ENCODE assay signal across 30 mouse cellular contexts in the genomic region with DNA sequence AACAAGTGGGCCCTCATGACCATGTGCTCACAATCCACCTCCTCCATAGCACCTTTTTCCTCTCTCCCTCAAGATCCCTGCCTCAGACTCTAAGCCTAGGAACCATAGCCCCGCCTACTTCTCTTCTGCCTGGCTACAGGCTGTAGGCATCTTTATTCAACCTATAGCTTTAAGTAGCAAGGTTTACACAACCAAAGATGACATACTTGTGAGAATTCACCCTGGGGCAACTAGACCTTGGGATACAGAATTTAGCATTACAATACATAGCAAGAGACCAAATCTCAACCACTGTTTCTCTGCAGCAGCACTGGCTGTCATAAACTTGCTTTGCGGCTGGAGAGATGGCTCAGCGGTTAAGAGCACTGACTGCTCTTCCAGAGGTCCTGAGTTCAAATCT. TPM values are rescaled to one million over a fixed set of nuclear protein-coding genes. Genes with fewer than 3 reads are reported as not detected.
DNase-seq lines count a peak whose midpoint lies in the region; ATAC-seq lines count a peak whose summit lies in the region.
"Had no signal": no experiment of that assay in that cellular context is flagged by ENCODE, and none has a peak within 500 bp of the region (broad histone marks: within the 10 kb centered on the region; RNA-seq: fewer than 3 reads in every experiment).

No protein-coding gene starts in this region.

- H3K4me1 ChIP-seq in midbrain, embryonic 16.5 days (ENCODE audit: control insufficient read depth, insufficient read depth, low read length) = peaks cover 5% of the 10 kb centered on the region

- peak; percentile 24 for DNase-seq in cerebellum, adult 11-12 months
- DNase-seq in cerebellum, adult 8-10 months = no peak
- DNase-seq in heart, adult 11 months = peak; percentile 82
- DNase-seq in heart, postnatal 25 days (ENCODE audit: low spot score) = no peak
- DNase-seq in R1 (ENCODE audit: low read depth, low spot score) = peak; percentile 77
- DNase-seq in Muller cell, postnatal 12 days (ENCODE audit: inconsistent ontology term) = no peak
- DNase-seq: adrenal gland, adult 2 months; adrenal gland, postnatal 10 days; adrenal gland, postnatal 25 days; B cell, adult 2 months; cerebellum, adult 11 months; cerebellum, adult 9-11 months; cerebellum, postnatal 14 days; cerebellum, postnatal 36 days; embryo, embryonic 11 days had no signal

- no peak overlapping the region for H3K9ac ChIP-seq in midbrain, embryonic 16.5 days (ENCODE audit: low read depth, low read length)
- H3K9ac ChIP-seq: embryonic facial prominence, embryonic 13.5 days; embryonic facial prominence, embryonic 15.5 days; forebrain, embryonic 12.5 days had no signal

- H3K36me3 ChIP-seq in midbrain, embryonic 16.5 days (ENCODE audit: control insufficient read depth, insufficient read depth, low read length) = peaks cover 33% of the 10 kb centered on the region

- no peak overlapping the region for H3K4me3 ChIP-seq in midbrain, embryonic 16.5 days (ENCODE audit: low read depth, low read length)
- H3K4me3 ChIP-seq: embryonic facial prominence, embryonic 13.5 days; embryonic facial prominence, embryonic 15.5 days; erythroblast, embryonic 14.5 days; forebrain, embryonic 10.5 days; forebrain, embryonic 12.5 days had no signal

- no peak overlapping the region for H3K27ac ChIP-seq in midbrain, embryonic 16.5 days (ENCODE audit: low read length)
- H3K27ac ChIP-seq: embryonic facial prominence, embryonic 13.5 days; embryonic facial prominence, embryonic 15.5 days; forebrain, embryonic 10.5 days; forebrain, embryonic 12.5 days had no signal

- ATAC-seq in midbrain, embryonic 16.5 days = no peak
- ATAC-seq: CD4-positive, CD25-positive, alpha-beta regulatory T cell, adult 4 months; forebrain, embryonic 14.5 days; forebrain, embryonic 16.5 days had no signal

- no peak overlapping the region for H3K4me2 ChIP-seq in midbrain, embryonic 16.5 days (ENCODE audit: low read length)
- H3K4me2 ChIP-seq: embryonic facial prominence, embryonic 13.5 days; embryonic facial prominence, embryonic 15.5 days; forebrain, embryonic 12.5 days had no signal

- H3K27me3 ChIP-seq in midbrain, embryonic 16.5 days (ENCODE audit: control insufficient read depth, insufficient read depth, low read depth, low read length) = no peaks in the 10 kb centered on the region
- H3K27me3 ChIP-seq: CH12.LX; embryonic facial prominence, embryonic 13.5 days; embryonic facial prominence, embryonic 15.5 days; forebrain, embryonic 12.5 days had no signal

- intact Hi-C loops in heart, postnatal 25 days (cut with DNase I) = no loop called here

- WGBS in midbrain, embryonic 16.5 days = 97% methylated on average over 3 of the region's 3 CpGs

- H3K9me3 ChIP-seq in midbrain, embryonic 16.5 days (replicated peaks; ENCODE audit: control insufficient read depth, low read length, poor library complexity, severe bottlenecking) = no peaks in the 10 kb centered on the region
- H3K9me3 ChIP-seq: embryonic facial prominence, embryonic 13.5 days; embryonic facial prominence, embryonic 15.5 days; forebrain, embryonic 10.5 days; forebrain, embryonic 12.5 days; G1E had no signal

RNA-seq across cellular contexts. Expression of gene Ing5, which starts 6.2 kb away (rescaled TPM):
- total RNA-seq in heart, postnatal 25 days (2021) = 10 to 100 TPM; 10.7 to 12.6 TPM
- 10.0 and 10.4 TPM in 2 replicates for polyA plus RNA-seq in midbrain, embryonic 16.5 days (2015; fragmentation: Nextera tagmentation; extraction: Ambion mirVana)

RNA-seq across cellular contexts. Expression of gene Dtymk, which starts 8.3 kb away (rescaled TPM):
- 10 to 100 TPM; 23.9 to 24.8 TPM for total RNA-seq in heart, postnatal 25 days (2021)
- polyA plus RNA-seq in midbrain, embryonic 16.5 days (2015; fragmentation: Nextera tagmentation; extraction: Ambion mirVana) = 134 and 140 TPM in 2 replicates

RNA-seq across cellular contexts. Expression of gene D2hgdh, which starts 14.7 kb away (rescaled TPM):
- 10 to 100 TPM; 29.7 to 34.8 TPM for total RNA-seq in heart, postnatal 25 days (2021)
- 15.7 and 16.7 TPM in 2 replicates for polyA plus RNA-seq in midbrain, embryonic 16.5 days (2015; fragmentation: Nextera tagmentation; extraction: Ambion mirVana)

RNA-seq across cellular contexts. Expression of gene Gal3st2, which starts 51.1 kb away (rescaled TPM):
- total RNA-seq in heart, postnatal 25 days (2021) = under 1 TPM; 0.70 to 0.84 TPM
- not detected in 2 replicates for polyA plus RNA-seq in midbrain, embryonic 16.5 days (2015; fragmentation: Nextera tagmentation; extraction: Ambion mirVana)
- total RNA-seq: adrenal gland, adult 2 months; adrenal gland, postnatal 25 days; adrenal gland, postnatal 4 days; common myeloid progenitor, adult 5-6 weeks; G1E had no signal
- polyA plus RNA-seq: brain, embryonic 14.5 days; CD4-positive, CD25-positive, alpha-beta regulatory T cell, adult 4 months; embryonic facial prominence, embryonic 11.5 days; embryonic facial prominence, embryonic 13.5 days; erythroblast, embryonic 14.5 days; forebrain, embryonic 10.5 days; forebrain, embryonic 12.5 days; forebrain, embryonic 14.5 days; forebrain, embryonic 16.5 days; G1E had no signal

RNA-seq across cellular contexts. Expression of gene Thap4, which starts 55.3 kb away (rescaled TPM):
- total RNA-seq in heart, postnatal 25 days (2021) = 10 to 100 TPM; 78.5 to 84.7 TPM
- 54.8 TPM in 2 replicates for polyA plus RNA-seq in midbrain, embryonic 16.5 days (2015; fragmentation: Nextera tagmentation; extraction: Ambion mirVana)

Comparison
In these comparisons a context has a peak if more than half of its experiments do, and no peak if none do; other contexts are left out.
1. DNase-seq: peak in cerebellum, adult 11-12 months (single experiment), heart, adult 11 months (single experiment) and R1 (single experiment); none in cerebellum, adult 8-10 months (single experiment), heart, postnatal 25 days (single experiment) and Muller cell, postnatal 12 days (single experiment).